Mouse (Mus musculus) heart, postnatal 0 days (tissue): ENCODE data around the gene Lhx3. TPM values are rescaled to one million over a fixed set of nuclear protein-coding genes. Genes with fewer than 3 reads are reported as not detected.

ENCODE experiments used
- ATAC-seq: fragments of 200-750 bp; cut with Nextera tagmentation; 2 replicates; pipeline ENCODE4 v1.8.0; 2017; ENCODE audit warnings: low read depth, moderate number of reproducible peaks, moderate library complexity; ENCODE audit not compliant: insufficient read depth
- DNase-seq: peaks from one replicate; pipeline ENCODE4 v3.0.0-alpha.2; 2016; ENCODE audit warnings: low spot score
- H3K27ac ChIP-seq: fragments of 300-500 bp; sonication (generic); 2 replicates; pipeline ENCODE4 v1.5.1; 2014; ENCODE audit warnings: low read depth, mild to moderate bottlenecking
- H3K27me3 ChIP-seq: fragments of 300-500 bp; sonication (generic); 2 replicates; pipeline ENCODE4 v1.6.1; 2014; ENCODE audit warnings: low read length, mixed read lengths; ENCODE audit not compliant: control insufficient read depth, insufficient read depth
- H3K36me3 ChIP-seq: fragments of 300-500 bp; sonication (generic); replicated peaks from 2 replicates; pipeline ENCODE4 v1.6.1; 2014; ENCODE audit warnings: low read length, mixed read lengths; ENCODE audit not compliant: control insufficient read depth, insufficient read depth
- H3K4me1 ChIP-seq: fragments of 300-500 bp; sonication (generic); 2 replicates; pipeline ENCODE4 v1.6.1; 2014; ENCODE audit warnings: antibody characterized with exemption; ENCODE audit not compliant: control insufficient read depth, insufficient read depth
- H3K4me2 ChIP-seq: fragments of 300-500 bp; sonication (generic); 2 replicates; pipeline ENCODE4 v1.6.1; 2014; ENCODE audit warnings: low read depth, mild to moderate bottlenecking, low read length, moderate library complexity
- H3K4me3 ChIP-seq: fragments of 300-500 bp; sonication (generic); 2 replicates; pipeline ENCODE4 v1.5.1; 2014; ENCODE audit warnings: low read depth, low read length
- H3K9ac ChIP-seq: fragments of 300-500 bp; sonication (generic); replicated peaks from 2 replicates; pipeline ENCODE4 v1.6.1; 2014; ENCODE audit warnings: low read depth, low read length, mixed read lengths
- H3K9me3 ChIP-seq: fragments of 300-500 bp; sonication (generic); replicated peaks from 2 replicates; pipeline ENCODE4 v1.6.1; 2016; ENCODE audit warnings: low read length; ENCODE audit not compliant: control insufficient read depth
- CTCF ChIP-seq: IDR thresholded peaks from 2 replicates; pipeline ENCODE4 v1.5.1; 2016; ENCODE audit warnings: antibody characterized with exemption, control low read depth, low read depth
- EP300 ChIP-seq: IDR thresholded peaks from 2 replicates; pipeline ENCODE4 v1.6.1; 2016; ENCODE audit warnings: antibody characterized with exemption, low read depth
- WGBS: fragments of 180-500 bp; shearing (Covaris S2); extraction: QIAGEN DNeasy Blood & Tissue Kit; methylation state at CpG from one replicate; pipeline ENCODE4 v1.1.7; 2014; 5-methylcytosine and 5-hydroxymethylcytosine counted together
- polyA plus RNA-seq: library from polyadenylated mRNA; unstranded; fragments of >200 nt; fragmentation: Nextera tagmentation; extraction: Ambion mirVana; gene quantifications from 2 replicates; pipeline ENCODE4 v1.2.1, GENCODE M21; 2015
- total RNA-seq: library from RNA; depleted of rRNA; stranded (reverse); fragments of >200 nt; gene quantifications from 2 replicates; pipeline ENCODE4 v1.2.3, GENCODE M21; 2014; ENCODE audit warnings: low replicate concordance

Lhx3 gene
- total and polyA plus RNA-seq, 2 experiments from 2014 or later: not detected

- Histone ChIP-seq H3K4me2 (no peak overlapping the region), H3K9me3 (no peaks in the 10 kb centered on the region), H3K4me3 (no peak overlapping the region), H3K9ac (no peak overlapping the region), H3K27ac (no peak overlapping the region), H3K36me3 (0 out of 2 replicates have a peak, but pooled peaks cover 3% of the 10 kb centered on the region), H3K4me1 (peaks cover 17% of the 10 kb centered on the region), H3K27me3 (no peaks in the 10 kb centered on the region)
- no peak for DNase-seq
- 59% methylated on average over 3 of the region's 3 CpGs for WGBS
- no peak for ATAC-seq
- TF ChIP-seq CTCF (no peak), EP300 (no peak)
Observed at GRCm38 (mm10) chr2:26231366-26231765, 23.3 kb upstream of the Lhx3 start.

- H3K4me2 ChIP-seq: no peak overlapping the region
- peaks cover 16% of the 10 kb centered on the region for H3K4me1 ChIP-seq
- DNase-seq: no peak
- H3K27ac ChIP-seq: no peak overlapping the region
- no peak overlapping the region for H3K4me3 ChIP-seq
- WGBS: 65% methylated on average over 4 of the region's 4 CpGs
- no peaks in the 10 kb centered on the region for H3K27me3 ChIP-seq
- ATAC-seq: no peak
- no peak for TF ChIP-seq CTCF
- TF ChIP-seq EP300: no peak
- H3K9me3 ChIP-seq: no peaks in the 10 kb centered on the region
- H3K36me3 ChIP-seq: peaks cover 3% of the 10 kb centered on the region; the same call in 1 of the 2 replicates
- no peak overlapping the region for H3K9ac ChIP-seq
Observed at GRCm38 (mm10) chr2:26230253-26230652, 22.2 kb upstream of the Lhx3 start.

GRCm38 (mm10) chr2:26227788-26228187 is 19.7 kb upstream of the Lhx3 start:
- WGBS: 55% methylated on average over 1 of the region's 1 CpGs
- DNase-seq (peak; percentile 70), ATAC-seq (peak; percentile 72)
- H3K4me3 ChIP-seq: no peak overlapping the region
- no peaks in the 10 kb centered on the region for H3K27me3 ChIP-seq
- no peaks in the 10 kb centered on the region for H3K9me3 ChIP-seq
- peak; percentile 79 for TF ChIP-seq CTCF
- no peak for TF ChIP-seq EP300
- H3K27ac ChIP-seq: no peak overlapping the region
- H3K9ac ChIP-seq: no peak overlapping the region
- no peaks in the 10 kb centered on the region for H3K4me1 ChIP-seq
- H3K36me3 ChIP-seq: peaks cover 15% of the 10 kb centered on the region
- no peak overlapping the region for H3K4me2 ChIP-seq

GRCm38 (mm10) chr2:26225242-26225641 is 17.2 kb upstream of the Lhx3 start:
- no peak for ATAC-seq
- H3K4me3 ChIP-seq: no peak overlapping the region

GRCm38 (mm10) chr2:26223961-26224360 is 15.9 kb upstream of the Lhx3 start:
- H3K36me3 ChIP-seq: peaks cover 48% of the 10 kb centered on the region

More at GRCm38 (mm10) chr2:26225242-26225641, 17.2 kb upstream of the Lhx3 start:
- 87% methylated on average over 4 of the region's 4 CpGs for WGBS
- Histone ChIP-seq H3K36me3 (peaks cover 37% of the 10 kb centered on the region), H3K9me3 (no peaks in the 10 kb centered on the region), H3K27me3 (no peaks in the 10 kb centered on the region), H3K9ac (no peak overlapping the region), H3K27ac (no peak overlapping the region), H3K4me2 (no peak overlapping the region), H3K4me1 (no peaks in the 10 kb centered on the region)
- DNase-seq: no peak
- TF ChIP-seq CTCF: no peak
- no peak for TF ChIP-seq EP300

GRCm38 (mm10) chr2:26214526-26214925 is 6.4 kb upstream of the Lhx3 start:
- Histone ChIP-seq H3K4me3 (no peak overlapping the region), H3K27ac (no peak overlapping the region), H3K27me3 (no peaks in the 10 kb centered on the region), H3K9me3 (0 out of 2 replicates have a peak, but pooled peaks cover 2% of the 10 kb centered on the region), H3K9ac (no peak overlapping the region), H3K4me1 (no peaks in the 10 kb centered on the region), H3K4me2 (no peak overlapping the region), H3K36me3 (peaks cover 68% of the 10 kb centered on the region)
- DNase-seq (no peak), ATAC-seq (no peak)
- WGBS: 4% methylated on average over 3 of the region's 3 CpGs
- TF ChIP-seq EP300 (no peak), CTCF (no peak)

More at GRCm38 (mm10) chr2:26223961-26224360, 15.9 kb upstream of the Lhx3 start:
- Histone ChIP-seq H3K27ac (no peak overlapping the region), H3K9me3 (no peaks in the 10 kb centered on the region), H3K4me3 (no peak overlapping the region), H3K4me1 (no peaks in the 10 kb centered on the region), H3K27me3 (no peaks in the 10 kb centered on the region), H3K9ac (no peak overlapping the region), H3K4me2 (no peak overlapping the region)
- ATAC-seq (no peak), DNase-seq (no peak)
- TF ChIP-seq EP300 (no peak), CTCF (no peak)
- 78% methylated on average over 3 of the region's 3 CpGs for WGBS
